Mouse (Mus musculus) heart, adult 11 months (tissue): ENCODE results near the gene Gnl2.
A peak's percentile ranks its signal among the peaks of the same experiment; 100 is the strongest.

Experiments used
- DNase-seq: peaks from one replicate; pipeline ENCODE4 v3.0.0; 2022

Gene Gnl2

GRCm38 (mm10) chr4:125015806-125016635 lies at the start of gene Gnl2:
Gnl2 (plus strand) TSS chr4:125016585.
- peak; percentile 96 for DNase-seq

GRCm38 (mm10) chr4:124968711-124969110 lies 47.7 kb upstream of the Gnl2 start:
- DNase-seq: peak; percentile 80

- DNase-seq: peak; percentile 80
Measured at GRCm38 (mm10) chr4:124969219-124969848, 47.1 kb upstream of the Gnl2 start.

- DNase-seq: peak; percentile 71
Measured at GRCm38 (mm10) chr4:124970194-124970593, 46.2 kb upstream of the Gnl2 start.

- DNase-seq: no peak
Measured at GRCm38 (mm10) chr4:124970677-124971076, 45.7 kb upstream of the Gnl2 start.

GRCm38 (mm10) chr4:124971094-124971493 lies 45.3 kb upstream of the Gnl2 start:
- DNase-seq: no peak

GRCm38 (mm10) chr4:124972316-124972715 lies 44.1 kb upstream of the Gnl2 start:
- no peak for DNase-seq

GRCm38 (mm10) chr4:124973296-124973695 lies 43.1 kb upstream of the Gnl2 start:
- peak; percentile 64 for DNase-seq

GRCm38 (mm10) chr4:124978201-124978600 lies 38.2 kb upstream of the Gnl2 start:
- no peak for DNase-seq

GRCm38 (mm10) chr4:124983893-124984526 lies 32.4 kb upstream of the Gnl2 start:
- DNase-seq: no peak

GRCm38 (mm10) chr4:124984871-124985670 lies 31.3 kb upstream of the Gnl2 start:
- DNase-seq: peak; percentile 93

- DNase-seq: peak; percentile 93
Measured at GRCm38 (mm10) chr4:124985671-124986602, 30.4 kb upstream of the Gnl2 start, which contains the start of gene Rspo1. Rspo1 (plus strand) TSS chr4:124986430.

GRCm38 (mm10) chr4:124986739-124987710 lies 29.4 kb upstream of the Gnl2 start:
- DNase-seq: peak; percentile 93

GRCm38 (mm10) chr4:124987711-124988097 lies 28.7 kb upstream of the Gnl2 start:
- DNase-seq: peak; percentile 91

- no peak for DNase-seq
Measured at GRCm38 (mm10) chr4:124988382-124988781, 28.0 kb upstream of the Gnl2 start.

- no peak for DNase-seq
Measured at GRCm38 (mm10) chr4:124989787-124990253, 26.6 kb upstream of the Gnl2 start.

- DNase-seq: no peak
Measured at GRCm38 (mm10) chr4:124990325-124990724, 26.1 kb upstream of the Gnl2 start.

GRCm38 (mm10) chr4:124997479-124998147 lies 18.8 kb upstream of the Gnl2 start:
- DNase-seq: no peak

- DNase-seq: no peak
Measured at GRCm38 (mm10) chr4:124999548-124999947, 16.8 kb upstream of the Gnl2 start.

GRCm38 (mm10) chr4:125002978-125003377 lies 13.4 kb upstream of the Gnl2 start:
- no peak for DNase-seq
